Mouse (Mus musculus): ENCODE measurements around the gene Ifi35. TPM values are rescaled to one million over a fixed set of nuclear protein-coding genes. Genes with fewer than 3 reads are reported as not detected.
A peak's percentile ranks its signal among the peaks of the same experiment; 100 is the strongest.
"Not testable (repeated sequence)": the region's sequence is repeated elsewhere in the genome, so short reads cannot be mapped to it uniquely, and the experiment has no call there.

Ifi35 gene
- polyA plus RNA-seq, 1 experiment from 2014 or later = 3.1 TPM

GRCm38 (mm10) chr11:101465101-101465868 is 17.1 kb downstream of the Ifi35 start:
- Histone ChIP-seq H3K4me3 (peak overlapping the region; percentile 83), H3K36me3 (replicated peaks) (peaks cover 17% of the 10 kb centered on the region), H3K27me3 (replicated peaks; ENCODE audit: low read depth, poor library complexity, severe bottlenecking) (peaks cover 29% of the 10 kb centered on the region), H3K4me1 (peaks cover 79% of the 10 kb centered on the region), H3K27ac (replicated peaks) (peak overlapping the region; percentile 78), H3K9me3 (no peaks in the 10 kb centered on the region)
- peak; percentile 72 for DNase-seq (ENCODE audit: low spot score)
- under 1% methylated on average over 51 of the region's 51 CpGs for WGBS

- Histone ChIP-seq H3K9me3 (no peaks in the 10 kb centered on the region), H3K27me3 (replicated peaks; ENCODE audit: low read depth, poor library complexity, severe bottlenecking) (peaks cover 36% of the 10 kb centered on the region), H3K36me3 (replicated peaks) (peaks cover 16% of the 10 kb centered on the region), H3K27ac (replicated peaks) (peak within 1 kb of the TSS; percentile 78), H3K4me1 (peaks cover 83% of the 10 kb centered on the region), H3K4me3 (peak within 1 kb of the TSS; percentile 83)
- WGBS = 2% methylated on average over 60 of the region's 60 CpGs
- peak; percentile 80 for DNase-seq (ENCODE audit: low spot score)
Measured at GRCm38 (mm10) chr11:101465869-101466551, 17.8 kb downstream of the Ifi35 start, which contains the start of gene Vat1. TSS of gene Vat1 (minus strand) at chr11:101466230.

DNA sequence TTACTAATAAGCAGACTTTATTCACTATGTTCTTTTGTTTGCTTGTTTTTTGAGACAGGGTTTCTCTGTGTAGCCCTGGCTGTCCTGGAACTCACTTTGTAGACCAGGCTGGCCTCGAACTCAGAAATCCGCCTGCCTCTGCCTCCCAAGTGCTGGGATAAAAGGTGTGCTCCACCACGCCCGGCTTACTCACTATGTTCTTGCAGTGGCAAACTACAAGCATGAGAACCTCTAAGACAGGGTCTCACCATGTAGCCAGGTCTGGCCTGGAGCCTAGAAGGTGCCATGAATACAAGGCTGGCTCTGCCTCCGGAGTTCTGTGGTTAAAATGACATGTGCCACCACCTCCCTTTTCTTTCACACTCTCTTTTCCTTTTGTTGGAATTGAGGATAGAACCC is 18.3 kb downstream of the Ifi35 start:
- H3K27ac ChIP-seq (replicated peaks); DNase-seq (ENCODE audit: low spot score); H3K9me3 ChIP-seq: not testable (repeated sequence)
- Histone ChIP-seq H3K36me3 (replicated peaks) (peaks cover 15% of the 10 kb centered on the region), H3K4me3 (peak overlapping the region; percentile 83), H3K4me1 (peaks cover 86% of the 10 kb centered on the region), H3K27me3 (replicated peaks; ENCODE audit: low read depth, poor library complexity, severe bottlenecking) (peaks cover 39% of the 10 kb centered on the region)
- WGBS = 60% methylated on average over 5 of the region's 5 CpGs

DNA sequence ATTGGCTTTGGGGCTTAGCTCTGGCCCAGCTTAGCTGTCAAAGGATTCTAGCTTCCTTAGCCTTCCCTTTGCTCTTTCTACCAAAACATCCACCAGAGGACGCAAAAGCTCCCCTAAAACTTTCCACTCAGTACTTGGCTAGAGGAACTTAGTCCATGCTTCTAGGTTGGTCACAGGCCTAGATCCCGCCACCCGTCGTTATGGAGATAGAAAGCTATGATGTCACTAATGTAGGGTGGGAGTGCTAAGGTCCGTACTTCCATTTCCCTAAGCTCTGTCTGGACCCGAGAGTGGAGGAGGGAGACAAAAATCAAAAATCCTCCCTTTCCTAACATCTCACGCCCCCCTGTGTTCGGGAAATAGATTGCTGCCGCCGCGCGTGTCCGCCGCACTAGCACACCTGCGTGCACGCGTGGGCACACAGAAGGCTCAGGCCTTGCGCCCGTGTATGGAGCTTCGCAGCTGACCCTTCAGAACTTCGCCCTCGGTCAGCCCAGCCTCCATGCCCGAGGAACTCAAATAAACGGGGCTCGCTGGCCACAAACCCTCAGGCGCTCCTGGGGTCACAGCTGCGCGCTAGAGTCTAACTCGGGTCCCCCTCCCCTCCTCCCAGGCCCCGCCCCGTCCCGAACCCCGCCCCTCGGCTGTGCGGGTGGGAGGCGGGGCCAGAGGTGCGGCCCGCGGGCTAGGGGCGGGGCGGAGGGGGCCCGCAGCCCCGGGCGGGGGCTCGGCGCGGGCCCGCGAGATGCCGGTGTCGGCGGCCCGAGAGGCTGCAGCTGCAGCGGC is 19.5 kb downstream of the Ifi35 start:
- Histone ChIP-seq H3K27me3 (replicated peaks; ENCODE audit: low read depth, poor library complexity, severe bottlenecking) (peaks cover 42% of the 10 kb centered on the region), H3K4me1 (peaks cover 86% of the 10 kb centered on the region), H3K27ac (replicated peaks) (peak overlapping the region; percentile 88), H3K9me3 (no peaks in the 10 kb centered on the region), H3K4me3 (peak overlapping the region; percentile 90), H3K36me3 (replicated peaks) (peaks cover 7% of the 10 kb centered on the region; the same call in 1 of the 2 replicates)
- under 1% methylated on average over 54 of the region's 54 CpGs for WGBS
- DNase-seq (ENCODE audit: low spot score) = peak; percentile 89

DNA sequence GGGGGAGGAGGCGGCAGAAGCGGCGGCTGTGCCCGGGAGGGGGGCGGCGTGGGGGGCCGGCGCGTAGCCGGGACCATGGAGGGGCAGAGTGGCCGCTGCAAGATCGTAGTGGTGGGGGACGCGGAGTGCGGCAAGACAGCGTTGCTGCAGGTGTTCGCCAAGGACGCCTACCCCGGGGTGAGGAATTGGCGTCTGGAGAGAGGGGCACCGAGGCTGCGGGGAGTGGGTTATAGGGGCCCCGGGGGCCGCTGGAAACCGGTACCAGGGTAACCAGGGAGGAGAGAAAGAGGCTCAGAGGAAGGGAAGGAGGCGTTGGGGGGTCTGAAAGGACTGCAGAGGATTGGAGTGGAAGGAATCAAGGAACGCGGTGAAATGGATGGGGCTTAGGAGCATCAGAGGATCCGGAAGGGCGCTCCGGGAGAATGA is 20.1 kb downstream of the Ifi35 start:
- Histone ChIP-seq H3K27me3 (replicated peaks; ENCODE audit: low read depth, poor library complexity, severe bottlenecking) (peaks cover 42% of the 10 kb centered on the region), H3K36me3 (replicated peaks) (peaks cover 7% of the 10 kb centered on the region; the same call in 1 of the 2 replicates), H3K27ac (replicated peaks) (peak overlapping the region; percentile 88), H3K9me3 (no peaks in the 10 kb centered on the region), H3K4me1 (peaks cover 83% of the 10 kb centered on the region), H3K4me3 (peak overlapping the region; percentile 90)
- DNase-seq (ENCODE audit: low spot score) = no peak
- 0% methylated on average over 31 of the region's 31 CpGs for WGBS

- Histone ChIP-seq H3K9me3 (no peaks in the 10 kb centered on the region), H3K27me3 (replicated peaks; ENCODE audit: low read depth, poor library complexity, severe bottlenecking) (peaks cover 42% of the 10 kb centered on the region), H3K4me3 (peak overlapping the region; percentile 90), H3K4me1 (peaks cover 79% of the 10 kb centered on the region), H3K36me3 (replicated peaks) (peaks cover 7% of the 10 kb centered on the region; the same call in 1 of the 2 replicates), H3K27ac (replicated peaks) (peak overlapping the region; percentile 88)
- whole genome bisulfite sequencing = 3% methylated on average over 13 of the region's 13 CpGs
- no peak for DNase-seq (ENCODE audit: low spot score)
Measured at GRCm38 (mm10) chr11:101468731-101469130, 20.5 kb downstream of the Ifi35 start.

GRCm38 (mm10) chr11:101469155-101469554 is 20.9 kb downstream of the Ifi35 start:
- Histone ChIP-seq H3K27ac (replicated peaks) (no peak overlapping the region), H3K4me1 (peaks cover 75% of the 10 kb centered on the region), H3K9me3 (no peaks in the 10 kb centered on the region), H3K27me3 (replicated peaks; ENCODE audit: low read depth, poor library complexity, severe bottlenecking) (peaks cover 42% of the 10 kb centered on the region), H3K36me3 (replicated peaks) (peaks cover 7% of the 10 kb centered on the region; the same call in 1 of the 2 replicates), H3K4me3 (peak overlapping the region; percentile 90)
- 71% methylated on average over 4 of the region's 4 CpGs for whole genome bisulfite sequencing
- DNase-seq (ENCODE audit: low spot score) = no peak

GRCm38 (mm10) chr11:101470206-101470605 is 22.0 kb downstream of the Ifi35 start:
- WGBS = 23% methylated on average over 7 of the region's 7 CpGs
- DNase-seq (ENCODE audit: low spot score) = no peak
- peak overlapping the region; percentile 11 for H3K27ac ChIP-seq (replicated peaks)
- peaks cover 42% of the 10 kb centered on the region for H3K27me3 ChIP-seq (replicated peaks; ENCODE audit: low read depth, poor library complexity, severe bottlenecking)
- H3K4me1 ChIP-seq = peaks cover 64% of the 10 kb centered on the region
- H3K36me3 ChIP-seq (replicated peaks) = peaks cover 7% of the 10 kb centered on the region; the same call in 1 of the 2 replicates
- no peaks in the 10 kb centered on the region for H3K9me3 ChIP-seq
- peak overlapping the region; percentile 32; the same call in 1 of the 2 replicates for H3K4me3 ChIP-seq

DNA sequence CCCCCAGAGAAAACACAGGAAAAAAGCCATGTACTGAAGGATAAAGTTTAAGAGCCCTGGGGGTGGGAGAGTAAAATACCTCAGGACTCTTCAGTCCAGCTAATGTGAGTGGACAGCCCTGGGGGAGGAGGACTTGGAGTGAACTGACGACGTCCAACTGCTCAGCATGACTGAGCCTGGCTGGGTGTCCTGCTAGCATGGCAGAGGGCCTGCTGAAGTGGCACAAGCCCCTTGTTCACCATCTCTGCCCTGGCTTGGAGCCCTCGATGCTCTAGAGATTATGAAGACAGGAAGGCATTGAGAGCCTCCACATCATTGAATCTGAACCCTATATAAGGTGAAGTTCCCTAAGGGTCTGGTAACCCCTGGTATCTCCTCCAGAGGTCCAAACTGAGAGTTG is 23.7 kb downstream of the Ifi35 start:
- 53% methylated on average over 3 of the region's 3 CpGs for WGBS
- Histone ChIP-seq H3K4me3 (no peak overlapping the region), H3K36me3 (replicated peaks) (peaks cover 7% of the 10 kb centered on the region; the same call in 1 of the 2 replicates), H3K27me3 (replicated peaks; ENCODE audit: low read depth, poor library complexity, severe bottlenecking) (peaks cover 36% of the 10 kb centered on the region), H3K4me1 (peaks cover 48% of the 10 kb centered on the region), H3K27ac (replicated peaks) (no peak overlapping the region), H3K9me3 (no peaks in the 10 kb centered on the region)
- no peak for DNase-seq (ENCODE audit: low spot score)

- WGBS = 47% methylated on average over 7 of the region's 7 CpGs
- no peak for DNase-seq (ENCODE audit: low spot score)
- H3K4me1 ChIP-seq = peaks cover 51% of the 10 kb centered on the region
- no peak overlapping the region for H3K4me3 ChIP-seq
- H3K36me3 ChIP-seq (replicated peaks) = peaks cover 7% of the 10 kb centered on the region; the same call in 1 of the 2 replicates
- peaks cover 32% of the 10 kb centered on the region for H3K27me3 ChIP-seq (replicated peaks; ENCODE audit: low read depth, poor library complexity, severe bottlenecking)
- no peaks in the 10 kb centered on the region for H3K9me3 ChIP-seq
- no peak overlapping the region for H3K27ac ChIP-seq (replicated peaks)
Measured at GRCm38 (mm10) chr11:101472336-101472735, 24.1 kb downstream of the Ifi35 start.

DNA sequence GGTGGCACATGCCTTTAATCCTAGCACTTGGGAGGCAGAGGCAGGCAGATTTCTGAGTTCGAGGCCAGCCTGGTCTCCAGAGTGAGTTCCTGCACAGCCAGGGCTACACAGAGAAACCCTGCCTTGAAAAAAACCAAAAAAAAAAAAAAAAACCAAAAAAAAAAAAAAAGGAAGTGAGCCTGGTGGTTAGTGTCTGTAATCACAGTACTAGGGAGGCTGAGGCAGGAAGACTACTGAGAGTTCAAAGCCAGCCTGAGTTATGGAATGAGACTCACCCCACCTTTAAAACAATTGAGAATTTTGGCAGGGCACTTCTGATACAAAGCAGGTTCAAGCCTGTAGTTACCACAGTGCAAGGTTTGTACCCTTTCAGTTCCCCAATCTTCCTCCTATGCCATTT is 25.5 kb downstream of the Ifi35 start:
- H3K9me3 ChIP-seq; H3K4me3 ChIP-seq; H3K36me3 ChIP-seq (replicated peaks); DNase-seq (ENCODE audit: low spot score); H3K27ac ChIP-seq (replicated peaks): not testable (repeated sequence)
- Histone ChIP-seq H3K27me3 (replicated peaks; ENCODE audit: low read depth, poor library complexity, severe bottlenecking) (peaks cover 25% of the 10 kb centered on the region), H3K4me1 (peaks cover 44% of the 10 kb centered on the region)
- WGBS = 70% methylated on average over 1 of the region's 1 CpGs

DNA sequence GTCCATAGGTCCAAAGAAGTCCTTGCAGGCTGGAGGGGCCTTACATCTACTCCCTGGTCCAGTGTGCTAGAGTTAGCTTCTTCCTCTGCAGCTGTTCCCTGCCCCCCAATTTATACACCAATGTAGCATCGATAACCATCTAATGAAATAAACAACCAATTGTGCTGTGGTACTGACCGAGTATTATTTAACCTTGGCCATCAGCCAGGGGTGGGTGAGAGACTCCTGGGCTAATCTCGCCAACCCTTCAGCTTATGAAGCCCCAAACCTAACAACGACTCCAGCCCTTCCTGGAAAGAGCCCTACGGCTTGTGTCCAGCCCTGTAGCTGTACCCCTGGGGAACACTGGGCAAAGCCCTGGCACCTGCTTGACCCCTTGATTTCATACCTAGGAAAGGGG is 26.1 kb downstream of the Ifi35 start:
- no peak overlapping the region for H3K4me3 ChIP-seq
- WGBS = 84% methylated on average over 5 of the region's 5 CpGs
- no peak overlapping the region for H3K27ac ChIP-seq (replicated peaks)
- H3K4me1 ChIP-seq = peaks cover 45% of the 10 kb centered on the region
- H3K27me3 ChIP-seq (replicated peaks; ENCODE audit: low read depth, poor library complexity, severe bottlenecking) = peaks cover 20% of the 10 kb centered on the region
- no peak for DNase-seq (ENCODE audit: low spot score)
- no peaks in the 10 kb centered on the region for H3K9me3 ChIP-seq
- peaks cover 7% of the 10 kb centered on the region; the same call in 1 of the 2 replicates for H3K36me3 ChIP-seq (replicated peaks)

All from embryonic facial prominence, embryonic 10.5 days (tissue).